Mouse (Mus musculus) frontal cortex, postnatal 10 days (tissue): ENCODE results near the gene Fam72a.

Source experiments
- DNase-seq, 2 experiments: peaks; one replicate each; pipeline ENCODE4 v3.0.0; 2022; ENCODE audit warnings: low spot score in 2 of 2, mixed read lengths in 1 of 2

Fam72a gene

GRCm38 (mm10) chr1:131578943-131579680, 51.4 kb downstream of the Fam72a start:
- DNase-seq, result no peak

- no peak for DNase-seq
These were observed 52.7 kb downstream of the Fam72a start for GRCm38 (mm10) chr1:131580389-131580788.

DNA sequence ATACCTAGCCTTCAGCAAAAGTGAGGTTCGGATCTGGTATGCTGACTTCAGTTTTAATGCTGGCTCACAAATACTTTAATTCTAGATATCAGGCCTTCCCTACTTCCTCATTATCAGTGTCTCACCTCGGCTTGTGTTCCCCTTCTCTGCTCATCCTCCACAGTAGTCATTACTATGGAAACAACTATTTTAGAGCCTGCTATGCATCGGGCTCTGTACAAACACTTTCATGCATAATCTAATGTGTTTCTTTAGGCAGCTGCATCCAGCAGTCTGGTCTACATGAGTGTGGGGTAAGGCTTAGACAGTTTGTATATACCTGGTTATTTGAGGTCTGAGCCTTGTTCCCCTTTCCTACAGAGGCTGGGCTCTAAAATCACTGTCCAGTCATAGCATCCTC, 55.9 kb downstream of the Fam72a start:
- DNase-seq, result no peak

DNA sequence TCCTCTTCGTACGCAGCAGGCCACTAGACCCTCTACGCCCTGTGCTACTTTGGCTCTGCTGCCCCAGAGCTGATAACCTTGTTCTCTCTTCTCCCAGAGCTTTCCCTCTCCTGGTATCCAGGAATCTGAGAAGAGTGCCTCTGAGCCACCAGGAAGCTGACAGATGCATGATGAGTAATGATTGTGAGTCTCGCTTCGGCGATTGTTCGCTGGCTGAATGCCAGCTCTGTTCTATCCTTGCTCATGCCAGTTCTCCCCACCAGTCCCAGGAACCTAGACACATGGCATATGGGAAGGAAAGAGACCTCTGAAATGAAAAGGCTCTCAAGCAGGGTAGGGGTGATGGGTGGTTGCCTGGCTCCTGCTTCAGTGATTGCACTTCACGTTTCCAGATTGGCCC, 59.1 kb downstream of the Fam72a start:
- no peak for DNase-seq
